Mouse (Mus musculus): ENCODE results near the gene Atp12a. TPM values are rescaled to one million over a fixed set of nuclear protein-coding genes. Genes with fewer than 3 reads are reported as not detected.

The Atp12a gene
- polyA plus RNA-seq, 1 experiment = not detected

GRCm38 (mm10) chr14:56356196-56356595, 8.7 kb upstream of the Atp12a start:
- H3K4me1 ChIP-seq (ENCODE audit: control insufficient read depth, insufficient read depth, insufficient read length, low read length) = no peaks in the 10 kb centered on the region
- H3K4me3 ChIP-seq (ENCODE audit: insufficient read depth, low read depth, low read length) = no peak overlapping the region
- no peak overlapping the region for H3K27ac ChIP-seq (replicated peaks; ENCODE audit: low read depth, low read length)

- H3K27ac ChIP-seq (replicated peaks; ENCODE audit: low read depth, low read length) = no peak overlapping the region
- H3K4me1 ChIP-seq (ENCODE audit: control insufficient read depth, insufficient read depth, insufficient read length, low read length) = no peaks in the 10 kb centered on the region
- no peak overlapping the region for H3K4me3 ChIP-seq (ENCODE audit: insufficient read depth, low read depth, low read length)
Observed at GRCm38 (mm10) chr14:56358422-56358821, 6.4 kb upstream of the Atp12a start.

- H3K4me3 ChIP-seq (ENCODE audit: insufficient read depth, low read depth, low read length) = no peak overlapping the region
- H3K27ac ChIP-seq (replicated peaks; ENCODE audit: low read depth, low read length) = no peak overlapping the region
- no peaks in the 10 kb centered on the region for H3K4me1 ChIP-seq (ENCODE audit: control insufficient read depth, insufficient read depth, insufficient read length, low read length)
Observed at GRCm38 (mm10) chr14:56359131-56359530, 5.7 kb upstream of the Atp12a start.

- Histone ChIP-seq H3K27ac (replicated peaks; ENCODE audit: low read depth, low read length) (no peak overlapping the region), H3K4me3 (ENCODE audit: insufficient read depth, low read depth, low read length) (no peak overlapping the region), H3K4me1 (ENCODE audit: control insufficient read depth, insufficient read depth, insufficient read length, low read length) (no peaks in the 10 kb centered on the region)
Observed at GRCm38 (mm10) chr14:56365292-56365691, 424 bp downstream of the Atp12a start.

- Histone ChIP-seq H3K4me3 (ENCODE audit: insufficient read depth, low read depth, low read length) (no peak overlapping the region), H3K4me1 (ENCODE audit: control insufficient read depth, insufficient read depth, insufficient read length, low read length) (no peaks in the 10 kb centered on the region), H3K27ac (replicated peaks; ENCODE audit: low read depth, low read length) (no peak overlapping the region)
Observed at GRCm38 (mm10) chr14:56366712-56367111, 1.8 kb downstream of the Atp12a start.

GRCm38 (mm10) chr14:56368834-56369233, 4.0 kb downstream of the Atp12a start:
- H3K4me1 ChIP-seq (ENCODE audit: control insufficient read depth, insufficient read depth, insufficient read length, low read length) = no peaks in the 10 kb centered on the region
- no peak overlapping the region for H3K4me3 ChIP-seq (ENCODE audit: insufficient read depth, low read depth, low read length)
- H3K27ac ChIP-seq (replicated peaks; ENCODE audit: low read depth, low read length) = no peak overlapping the region

GRCm38 (mm10) chr14:56375731-56376130, 10.9 kb downstream of the Atp12a start:
- Histone ChIP-seq H3K4me1 (ENCODE audit: control insufficient read depth, insufficient read depth, insufficient read length, low read length) (no peaks in the 10 kb centered on the region), H3K4me3 (ENCODE audit: insufficient read depth, low read depth, low read length) (no peak overlapping the region), H3K27ac (replicated peaks; ENCODE audit: low read depth, low read length) (no peak overlapping the region)

- H3K4me3 ChIP-seq (ENCODE audit: insufficient read depth, low read depth, low read length) = no peak overlapping the region
- no peak overlapping the region for H3K27ac ChIP-seq (replicated peaks; ENCODE audit: low read depth, low read length)
- H3K4me1 ChIP-seq (ENCODE audit: control insufficient read depth, insufficient read depth, insufficient read length, low read length) = no peaks in the 10 kb centered on the region
Observed at GRCm38 (mm10) chr14:56377745-56378144, 12.9 kb downstream of the Atp12a start.

- Histone ChIP-seq H3K4me1 (ENCODE audit: control insufficient read depth, insufficient read depth, insufficient read length, low read length) (no peaks in the 10 kb centered on the region), H3K4me3 (ENCODE audit: insufficient read depth, low read depth, low read length) (no peak overlapping the region), H3K27ac (replicated peaks; ENCODE audit: low read depth, low read length) (no peak overlapping the region)
Observed at GRCm38 (mm10) chr14:56379336-56379735, 14.5 kb downstream of the Atp12a start.

GRCm38 (mm10) chr14:56382366-56382765, 17.5 kb downstream of the Atp12a start:
- Histone ChIP-seq H3K4me3 (ENCODE audit: insufficient read depth, low read depth, low read length) (no peak overlapping the region), H3K27ac (replicated peaks; ENCODE audit: low read depth, low read length) (no peak overlapping the region), H3K4me1 (ENCODE audit: control insufficient read depth, insufficient read depth, insufficient read length, low read length) (no peaks in the 10 kb centered on the region)

- Histone ChIP-seq H3K4me3 (ENCODE audit: insufficient read depth, low read depth, low read length) (no peak overlapping the region), H3K4me1 (ENCODE audit: control insufficient read depth, insufficient read depth, insufficient read length, low read length) (no peaks in the 10 kb centered on the region), H3K27ac (replicated peaks; ENCODE audit: low read depth, low read length) (no peak overlapping the region)
Observed at GRCm38 (mm10) chr14:56390247-56390646, 25.4 kb downstream of the Atp12a start.

- no peak overlapping the region for H3K4me3 ChIP-seq (ENCODE audit: insufficient read depth, low read depth, low read length)
- H3K27ac ChIP-seq (replicated peaks; ENCODE audit: low read depth, low read length) = no peak overlapping the region
- H3K4me1 ChIP-seq (ENCODE audit: control insufficient read depth, insufficient read depth, insufficient read length, low read length) = no peaks in the 10 kb centered on the region
Observed at GRCm38 (mm10) chr14:56393704-56394312, 28.9 kb downstream of the Atp12a start.

- H3K27ac ChIP-seq (replicated peaks; ENCODE audit: low read depth, low read length) = no peak overlapping the region
- H3K4me1 ChIP-seq (ENCODE audit: control insufficient read depth, insufficient read depth, insufficient read length, low read length) = no peaks in the 10 kb centered on the region
- H3K4me3 ChIP-seq (ENCODE audit: insufficient read depth, low read depth, low read length) = no peak overlapping the region
Observed at GRCm38 (mm10) chr14:56398001-56398400, 33.1 kb downstream of the Atp12a start.

GRCm38 (mm10) chr14:56402311-56403071, 37.6 kb downstream of the Atp12a start, which contains the start of gene Rnf17:
Rnf17 (plus strand) TSS chr14:56402581.
- Histone ChIP-seq H3K4me3 (ENCODE audit: insufficient read depth, low read depth, low read length) (no peak within 1 kb of the TSS; the same call in 1 of the 2 replicates), H3K27ac (replicated peaks; ENCODE audit: low read depth, low read length) (no peak within 1 kb of the TSS), H3K4me1 (ENCODE audit: control insufficient read depth, insufficient read depth, insufficient read length, low read length) (no peaks in the 10 kb centered on the region)

- no peak overlapping the region for H3K4me3 ChIP-seq (ENCODE audit: insufficient read depth, low read depth, low read length)
- H3K27ac ChIP-seq (replicated peaks; ENCODE audit: low read depth, low read length) = no peak overlapping the region
- H3K4me1 ChIP-seq (ENCODE audit: control insufficient read depth, insufficient read depth, insufficient read length, low read length) = no peaks in the 10 kb centered on the region
Observed at GRCm38 (mm10) chr14:56403072-56403375, 38.2 kb downstream of the Atp12a start.
